Comparison of ENCODE assay signal across 25 mouse cellular contexts in the genomic region with DNA sequence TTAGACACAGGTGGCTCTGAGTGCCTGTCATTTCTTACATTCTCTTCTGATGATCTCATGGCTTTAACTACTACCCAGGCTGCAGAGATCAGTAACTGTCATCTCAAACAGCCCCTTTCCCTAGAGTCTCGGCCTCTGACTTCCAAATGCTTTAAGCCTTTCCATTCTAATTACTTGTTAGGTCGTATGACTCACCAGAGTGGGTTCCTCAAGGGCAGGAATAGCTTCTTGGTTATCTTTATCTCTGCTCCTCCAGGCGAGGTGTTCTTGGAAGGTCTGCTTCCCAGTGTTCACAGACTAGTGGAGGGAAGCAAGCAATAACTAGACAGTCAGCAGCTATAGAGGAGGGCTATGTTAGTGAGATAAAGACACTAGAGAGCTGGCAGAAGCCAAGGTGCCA. TPM values are rescaled to one million over a fixed set of nuclear protein-coding genes. Genes with fewer than 3 reads are reported as not detected.
A peak's percentile ranks its signal among the peaks of the same experiment; 100 is the strongest.
DNase-seq lines count a peak whose midpoint lies in the region; ATAC-seq lines count a peak whose summit lies in the region.
"Had no signal": no experiment of that assay in that cellular context is flagged by ENCODE, and none has a peak within 500 bp of the region (broad histone marks: within the 10 kb centered on the region; RNA-seq: fewer than 3 reads in every experiment).

No protein-coding gene starts in this region.

- no peak overlapping the region for H3K4me3 ChIP-seq in hindbrain, embryonic 16.5 days (ENCODE audit: low read length)
- H3K4me3 ChIP-seq: embryonic facial prominence, embryonic 12.5 days; embryonic facial prominence, embryonic 15.5 days; heart, adult 2 months; hindbrain, embryonic 12.5 days; hindbrain, embryonic 15.5 days; intestine, embryonic 15.5 days had no signal

- no peak for ATAC-seq in hindbrain, embryonic 16.5 days
- no peak for ATAC-seq in granulocyte monocyte progenitor cell, adult 5-6 weeks (replicated peaks; ENCODE audit: poor library complexity, severe bottlenecking)
- ATAC-seq: CD4-positive, CD25-positive, alpha-beta regulatory T cell, adult 4 months; forebrain, embryonic 14.5 days; intestine, embryonic 15.5 days had no signal

- no peak overlapping the region for H3K9ac ChIP-seq in hindbrain, embryonic 16.5 days (ENCODE audit: low read depth, low read length)
- H3K9ac ChIP-seq: embryonic facial prominence, embryonic 12.5 days; embryonic facial prominence, embryonic 15.5 days; hindbrain, embryonic 12.5 days; hindbrain, embryonic 15.5 days; intestine, embryonic 15.5 days had no signal

- no peak overlapping the region for H3K4me2 ChIP-seq in hindbrain, embryonic 16.5 days (ENCODE audit: low read length)
- H3K4me2 ChIP-seq: embryonic facial prominence, embryonic 12.5 days; embryonic facial prominence, embryonic 15.5 days; heart, embryonic 11.5 days; hindbrain, embryonic 12.5 days; hindbrain, embryonic 15.5 days; intestine, embryonic 15.5 days had no signal

- H3K36me3 ChIP-seq in hindbrain, embryonic 16.5 days (ENCODE audit: control insufficient read depth, insufficient read depth, low read length), result no peaks in the 10 kb centered on the region
- H3K36me3 ChIP-seq: embryonic facial prominence, embryonic 12.5 days; embryonic facial prominence, embryonic 15.5 days; hindbrain, embryonic 12.5 days; hindbrain, embryonic 15.5 days; intestine, embryonic 15.5 days had no signal

- H3K27me3 ChIP-seq in hindbrain, embryonic 16.5 days (replicated peaks; ENCODE audit: control insufficient read depth, insufficient read depth, low read length), result 0 out of 2 replicates have a peak, but pooled peaks cover 2% of the 10 kb centered on the region
- H3K27me3 ChIP-seq: embryonic facial prominence, embryonic 12.5 days; hindbrain, embryonic 12.5 days; hindbrain, embryonic 15.5 days; intestine, embryonic 15.5 days had no signal

- WGBS in hindbrain, embryonic 16.5 days, result 77% methylated on average over 3 of the region's 3 CpGs

- DNase-seq in 3T3-L1 (ENCODE audit: low read depth, low spot score), result peak; percentile 47
- peak; percentile 53 for DNase-seq in MN1 (ENCODE audit: low spot score)
- peak; percentile 34 for DNase-seq in R1 (ENCODE audit: low read depth, low spot score)
- DNase-seq in c-Kit-positive CD71-positive TER-119-positive erythroid progenitor cells, embryonic 14.5 days (ENCODE audit: low spot score), result peak; percentile 26
- DNase-seq in cerebellum, postnatal 4 days (ENCODE audit: low spot score in 2 of 2), result no peak
- no peak for DNase-seq in thymus, postnatal 36 days
- DNase-seq: adrenal gland, postnatal 10 days; adrenal gland, postnatal 36 days; cerebellum, adult 18-20 months; cerebellum, adult 9-10 months; cerebellum, postnatal 14 days; gastrocnemius, postnatal 25 days; heart, adult 2 months; kidney, adult 11 months; kidney, adult 8-10 months had no signal

- H3K27ac ChIP-seq in hindbrain, embryonic 16.5 days (ENCODE audit: low read depth, low read length), result no peak overlapping the region
- H3K27ac ChIP-seq: embryonic facial prominence, embryonic 12.5 days; embryonic facial prominence, embryonic 15.5 days; heart, adult 2 months; hindbrain, embryonic 12.5 days; hindbrain, embryonic 15.5 days; intestine, embryonic 15.5 days had no signal

- H3K4me1 ChIP-seq in hindbrain, embryonic 16.5 days (ENCODE audit: control insufficient read depth, insufficient read depth, low read depth, low read length), result no peaks in the 10 kb centered on the region
- H3K4me1 ChIP-seq: embryonic facial prominence, embryonic 12.5 days; embryonic facial prominence, embryonic 15.5 days; hindbrain, embryonic 12.5 days; hindbrain, embryonic 15.5 days; intestine, embryonic 15.5 days had no signal

- H3K9me3 ChIP-seq in hindbrain, embryonic 16.5 days (ENCODE audit: control insufficient read depth, low read length), result no peaks in the 10 kb centered on the region
- H3K9me3 ChIP-seq: embryonic facial prominence, embryonic 12.5 days; embryonic facial prominence, embryonic 15.5 days; hindbrain, embryonic 12.5 days; hindbrain, embryonic 15.5 days; intestine, embryonic 15.5 days had no signal

RNA-seq across cellular contexts. Expression of a gene that starts 11.6 kb away (rescaled TPM):
- polyA plus RNA-seq in hindbrain, embryonic 16.5 days (2015; fragmentation: Nextera tagmentation; extraction: Ambion mirVana), result 14.4 and 16.4 TPM in 2 replicates
- 83.6 and 93.1 TPM in 2 replicates for total RNA-seq in granulocyte monocyte progenitor cell, adult 5-6 weeks (2014; fragmentation: Nextera tagmentation)
- total RNA-seq in granulocyte monocyte progenitor cell, adult 5-6 weeks (2017), result 7.4 and 10.8 TPM in 2 replicates

RNA-seq across cellular contexts. Expression of a gene that starts 27.9 kb away (rescaled TPM):
- 711 and 802 TPM in 2 replicates for polyA plus RNA-seq in hindbrain, embryonic 16.5 days (2015; fragmentation: Nextera tagmentation; extraction: Ambion mirVana)
- 710 and 961 TPM in 2 replicates for total RNA-seq in granulocyte monocyte progenitor cell, adult 5-6 weeks (2014; fragmentation: Nextera tagmentation)
- 149 and 237 TPM in 2 replicates for total RNA-seq in granulocyte monocyte progenitor cell, adult 5-6 weeks (2017)

Comparison
In these comparisons a context has a peak if more than half of its experiments do, and no peak if none do; other contexts are left out.
1. DNase-seq: peak in 3T3-L1 (single experiment), MN1 (single experiment), R1 (single experiment) and c-Kit-positive CD71-positive TER-119-positive erythroid progenitor cells, embryonic 14.5 days (single experiment); none in cerebellum, postnatal 4 days (0 of 2) and thymus, postnatal 36 days (0 of 2).